Mouse (Mus musculus) layer of hippocampus, postnatal 36 days (tissue): ENCODE results near the gene Tdrd9. TPM values are rescaled to one million over a fixed set of nuclear protein-coding genes. Genes with fewer than 3 reads are reported as not detected.

Experiments
- DNase-seq, 2 experiments: peaks; one replicate each; pipeline ENCODE4 v3.0.0; 2022
- microRNA-seq, 2 experiments: library from miRNA; unstranded; fragments of <30 nt; microRNA quantifications; one replicate each; pipeline ENCODE4 v1.2.0; 2021
- total RNA-seq, 2 experiments: library from RNA; stranded (reverse); gene quantifications; 2 replicates each; pipeline ENCODE4 v1.2.3; 2021

Tdrd9 gene
- total RNA-seq, 2 experiments from 2014 or later, result 0.30 to 0.33 TPM

GRCm38 (mm10) chr12:112108696-112109445 lies 137.5 kb downstream of the Tdrd9 start:
- DNase-seq, result no peak

- DNase-seq, result no peak
Measured at GRCm38 (mm10) chr12:112109701-112110100, 138.3 kb downstream of the Tdrd9 start.

GRCm38 (mm10) chr12:112111323-112111722 lies 140.0 kb downstream of the Tdrd9 start:
- DNase-seq, result no peak

GRCm38 (mm10) chr12:112112235-112112634 lies 140.9 kb downstream of the Tdrd9 start:
- DNase-seq, result no peak

- no peak for DNase-seq
Measured at GRCm38 (mm10) chr12:112112686-112113396, 141.5 kb downstream of the Tdrd9 start.

GRCm38 (mm10) chr12:112113710-112114109 lies 142.4 kb downstream of the Tdrd9 start:
- peak; percentile 77 to 81 for DNase-seq

- peak in 1 of 2 experiments; percentile 18 for DNase-seq
Measured at GRCm38 (mm10) chr12:112117006-112117405, 145.6 kb downstream of the Tdrd9 start.

GRCm38 (mm10) chr12:112117649-112118048 lies 146.3 kb downstream of the Tdrd9 start:
- DNase-seq, result peak; percentile 60 to 66

Small RNAs within 50 kb of the gene (microRNA-seq; reads per million reads assigned to microRNA genes)
- 0 reads per million in 2 experiments for gene Mir3073a
- 0 reads per million in 2 experiments for gene Mir3073b

Other genes with a start within 250 kb of the Tdrd9 start
- 100 to 1,000 TPM; 672 to 713 TPM for gene Klc1, start 212.7 kb upstream of the Tdrd9 start, total RNA-seq
- gene Xrcc3, start 157.7 kb upstream of the Tdrd9 start, total RNA-seq, result 1 to 10 TPM; 3.4 to 4.5 TPM
- 10 to 100 TPM; 20.8 to 25.4 TPM for gene Zfyve21, start 157.4 kb upstream of the Tdrd9 start, total RNA-seq
- gene Ppp1r13b, start 63.4 kb upstream of the Tdrd9 start, total RNA-seq, result 100 to 1,000 TPM in 1 of 2 experiments, 10 to 100 TPM in 1; 92.0 to 104 TPM
- gene Atp5mpl, start 4.6 kb upstream of the Tdrd9 start, total RNA-seq, result 100 to 1,000 TPM; 357 to 419 TPM
- not detected for gene Rd3l, start 9.8 kb downstream of the Tdrd9 start, total RNA-seq
- 1 to 10 TPM; 1.8 to 2.2 TPM for gene Aspg, start 135.1 kb downstream of the Tdrd9 start, total RNA-seq
- 1 to 10 TPM; 4.4 to 4.5 TPM for gene Kif26a, start 174.6 kb downstream of the Tdrd9 start, total RNA-seq